Mouse (Mus musculus): ENCODE measurements around the gene Zfyve21. TPM values are rescaled to one million over a fixed set of nuclear protein-coding genes. Genes with fewer than 3 reads are reported as not detected.

Zfyve21 gene
- polyA plus RNA-seq, 1 experiment from 2014 or later = 79.7 TPM

DNA sequence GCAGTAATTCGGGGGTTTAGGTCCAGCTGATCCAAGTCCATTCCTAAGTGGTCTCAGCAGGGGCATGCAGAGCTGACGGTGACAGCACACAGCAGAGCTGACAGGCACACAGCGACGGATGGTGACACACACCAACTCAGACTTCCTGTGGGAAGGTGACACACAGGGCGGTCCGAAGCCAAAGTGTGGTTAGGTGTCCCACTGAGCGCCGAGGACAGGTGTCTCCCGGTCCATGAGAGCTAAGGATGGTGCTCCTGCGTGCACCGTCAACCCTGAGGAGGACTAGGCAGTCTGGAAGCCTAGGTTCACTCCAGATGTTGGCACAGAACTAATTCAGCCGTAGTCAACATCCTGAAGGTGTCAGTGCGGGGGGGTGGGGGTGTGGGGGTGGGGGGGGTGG, 1.9 kb upstream of the Zfyve21 start:
- H3K9me3 ChIP-seq (ENCODE audit: control insufficient read depth, low read length) = no peaks in the 10 kb centered on the region
- H3K4me2 ChIP-seq (ENCODE audit: low read depth, severe bottlenecking) = no peak overlapping the region
- H3K27ac ChIP-seq (replicated peaks; ENCODE audit: low read depth, low read length) = no peak overlapping the region
- ATAC-seq (ENCODE audit: insufficient number of reproducible peaks, low FRiP score, low TSS enrichment, low read depth) = no peak
- no peak for DNase-seq (ENCODE audit: low spot score)
- no peak overlapping the region for H3K9ac ChIP-seq (ENCODE audit: low read length)
- H3K4me3 ChIP-seq (ENCODE audit: low read depth, low read length) = no peak overlapping the region
- H3K27me3 ChIP-seq (ENCODE audit: control insufficient read depth, insufficient read depth, low read length) = no peaks in the 10 kb centered on the region
- 89% methylated on average over 12 of the region's 13 CpGs for WGBS
- H3K4me1 ChIP-seq (ENCODE audit: control insufficient read depth, insufficient read depth, low read length) = peaks cover 30% of the 10 kb centered on the region
- H3K36me3 ChIP-seq (ENCODE audit: control insufficient read depth, insufficient read depth, low read length) = peaks cover 5% of the 10 kb centered on the region; the same call in 1 of the 2 replicates

DNA sequence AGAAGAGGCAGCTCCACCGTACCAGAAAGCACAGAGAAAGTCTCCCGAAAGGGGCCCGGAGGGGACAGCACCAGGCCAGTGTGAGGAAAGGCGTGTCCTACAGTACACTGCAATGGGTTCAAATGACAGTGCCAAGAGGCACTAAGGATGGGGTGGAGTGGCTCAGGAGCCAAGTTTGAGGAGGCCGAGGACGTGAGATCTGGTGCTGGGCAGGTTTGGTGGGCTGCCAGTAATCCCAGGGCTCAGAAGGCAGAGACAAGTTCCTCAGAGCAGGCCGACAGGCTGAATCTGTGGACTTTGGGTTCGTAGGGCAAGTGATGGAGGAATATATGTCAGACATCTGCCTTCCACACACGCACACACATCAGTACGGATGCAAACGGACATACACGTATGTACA, 1.4 kb upstream of the Zfyve21 start:
- H3K9me3 ChIP-seq (ENCODE audit: control insufficient read depth, low read length) = no peaks in the 10 kb centered on the region
- H3K4me3 ChIP-seq (ENCODE audit: low read depth, low read length) = peak overlapping the region; percentile 8; the same call in 1 of the 2 replicates
- ATAC-seq (ENCODE audit: insufficient number of reproducible peaks, low FRiP score, low TSS enrichment, low read depth) = no peak
- 0 out of 2 replicates have a peak, but pooled peaks cover 2% of the 10 kb centered on the region for H3K36me3 ChIP-seq (ENCODE audit: control insufficient read depth, insufficient read depth, low read length)
- DNase-seq (ENCODE audit: low spot score) = no peak
- WGBS = 72% methylated on average over 12 of the region's 12 CpGs
- H3K27me3 ChIP-seq (ENCODE audit: control insufficient read depth, insufficient read depth, low read length) = no peaks in the 10 kb centered on the region
- peaks cover 30% of the 10 kb centered on the region for H3K4me1 ChIP-seq (ENCODE audit: control insufficient read depth, insufficient read depth, low read length)
- peak overlapping the region; percentile 54 for H3K4me2 ChIP-seq (ENCODE audit: low read depth, severe bottlenecking)
- peak overlapping the region; percentile 53 for H3K9ac ChIP-seq (ENCODE audit: low read length)
- no peak overlapping the region for H3K27ac ChIP-seq (replicated peaks; ENCODE audit: low read depth, low read length)

DNA sequence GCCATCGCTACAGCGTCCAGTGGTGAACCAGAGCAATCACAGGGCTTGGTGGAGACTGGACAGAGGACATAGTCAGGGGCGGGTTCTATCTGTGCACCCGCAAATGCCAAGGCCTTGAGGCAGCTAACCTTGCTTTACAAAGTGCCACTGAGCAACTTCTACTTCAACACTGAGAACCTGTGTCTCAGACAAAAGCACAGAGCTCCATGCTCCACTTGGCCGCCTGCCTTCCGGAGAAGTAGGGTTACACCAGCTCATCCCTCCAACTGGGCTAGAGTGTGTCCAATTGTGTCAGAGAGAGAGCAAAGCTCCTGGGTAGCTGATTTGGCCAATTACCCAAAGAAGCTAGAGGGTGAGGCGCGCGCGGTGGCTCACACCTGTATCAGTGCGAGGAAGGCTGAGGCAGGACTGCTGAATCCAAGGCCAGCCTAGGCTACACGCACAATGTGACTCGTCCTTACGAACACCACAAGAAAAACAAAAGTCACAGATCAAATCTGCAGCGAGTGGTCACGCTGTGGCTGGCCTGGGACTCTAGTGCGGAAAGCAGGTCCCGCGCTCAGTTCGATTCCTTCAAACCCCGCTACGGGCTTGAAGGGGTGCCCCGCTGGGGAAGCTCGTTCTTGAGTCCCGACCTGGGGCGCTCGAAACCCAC, 732 bp upstream of the Zfyve21 start:
- peak; percentile 4; the same call in 1 of the 2 replicates for ATAC-seq (ENCODE audit: insufficient number of reproducible peaks, low FRiP score, low TSS enrichment, low read depth)
- Histone ChIP-seq H3K4me1 (ENCODE audit: control insufficient read depth, insufficient read depth, low read length) (peaks cover 30% of the 10 kb centered on the region), H3K9me3 (ENCODE audit: control insufficient read depth, low read length) (no peaks in the 10 kb centered on the region), H3K4me3 (ENCODE audit: low read depth, low read length) (peak overlapping the region; percentile 60), H3K27ac (replicated peaks; ENCODE audit: low read depth, low read length) (no peak overlapping the region), H3K9ac (ENCODE audit: low read length) (peak overlapping the region; percentile 53), H3K27me3 (ENCODE audit: control insufficient read depth, insufficient read depth, low read length) (no peaks in the 10 kb centered on the region), H3K4me2 (ENCODE audit: low read depth, severe bottlenecking) (peak overlapping the region; percentile 54), H3K36me3 (ENCODE audit: control insufficient read depth, insufficient read depth, low read length) (no peaks in the 10 kb centered on the region)
- WGBS = 4% methylated on average over 24 of the region's 27 CpGs
- DNase-seq (ENCODE audit: low spot score) = no peak

DNA sequence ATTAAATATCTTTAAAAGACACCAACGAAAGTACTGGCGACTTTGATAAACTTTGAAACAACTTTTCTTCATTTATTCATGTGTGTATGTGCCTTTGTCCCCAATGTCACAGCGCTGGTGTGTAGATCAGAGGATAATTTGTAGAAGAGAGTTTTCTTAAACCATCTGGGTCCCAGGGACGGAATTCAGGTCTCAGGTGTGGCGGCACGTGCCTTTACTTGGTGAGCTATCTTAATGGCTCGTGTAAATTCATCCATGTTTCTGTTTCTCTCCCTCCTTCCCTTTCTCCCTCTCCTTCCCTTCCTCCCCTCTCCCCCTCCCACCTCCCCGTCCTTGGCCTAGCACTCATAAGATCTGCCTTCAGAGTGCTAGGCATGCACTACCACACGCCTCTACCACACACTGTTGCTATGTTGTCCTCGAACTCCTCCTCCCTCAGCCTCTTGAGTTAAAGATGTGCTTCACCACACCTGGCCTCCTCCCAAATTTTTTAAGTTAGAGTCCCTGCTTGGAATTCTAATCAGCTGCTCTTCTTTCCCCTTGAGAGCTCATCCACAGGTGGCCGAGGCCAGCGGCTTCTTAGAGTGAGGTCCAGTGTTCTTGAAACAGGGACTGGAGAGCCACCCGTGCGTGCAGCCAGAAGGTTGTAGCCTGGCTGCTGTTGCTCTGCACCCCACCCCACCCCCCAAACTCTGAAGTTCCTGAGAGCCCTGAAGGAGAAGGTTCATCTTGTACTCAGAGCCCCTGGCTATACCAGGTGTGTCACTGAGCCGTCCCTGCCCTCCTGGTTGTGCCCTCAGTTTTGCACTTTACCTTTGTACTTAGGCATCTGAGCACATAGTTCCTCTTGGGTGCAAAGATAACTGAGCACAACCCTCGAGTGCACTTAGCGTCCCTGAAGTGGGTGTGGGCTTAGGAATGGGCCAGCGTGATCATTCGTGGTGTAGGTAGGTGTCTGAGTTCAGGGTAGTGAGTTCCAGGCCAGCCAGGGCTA, 1.1 kb downstream of the Zfyve21 start:
- no peaks in the 10 kb centered on the region for H3K36me3 ChIP-seq (ENCODE audit: control insufficient read depth, insufficient read depth, low read length)
- no peaks in the 10 kb centered on the region for H3K27me3 ChIP-seq (ENCODE audit: control insufficient read depth, insufficient read depth, low read length)
- H3K4me1 ChIP-seq (ENCODE audit: control insufficient read depth, insufficient read depth, low read length) = peaks cover 23% of the 10 kb centered on the region
- peak overlapping the region; percentile 77 for H3K4me2 ChIP-seq (ENCODE audit: low read depth, severe bottlenecking)
- ATAC-seq (ENCODE audit: insufficient number of reproducible peaks, low FRiP score, low TSS enrichment, low read depth) (no peak), DNase-seq (ENCODE audit: low spot score) (no peak)
- H3K9ac ChIP-seq (ENCODE audit: low read length) = peak overlapping the region; percentile 69
- WGBS = 34% methylated on average over 19 of the region's 19 CpGs
- H3K9me3 ChIP-seq (ENCODE audit: control insufficient read depth, low read length) = no peaks in the 10 kb centered on the region
- H3K27ac ChIP-seq (replicated peaks; ENCODE audit: low read depth, low read length) = no peak overlapping the region; the same call in 1 of the 2 replicates
- peak overlapping the region; percentile 85 for H3K4me3 ChIP-seq (ENCODE audit: low read depth, low read length)

DNA sequence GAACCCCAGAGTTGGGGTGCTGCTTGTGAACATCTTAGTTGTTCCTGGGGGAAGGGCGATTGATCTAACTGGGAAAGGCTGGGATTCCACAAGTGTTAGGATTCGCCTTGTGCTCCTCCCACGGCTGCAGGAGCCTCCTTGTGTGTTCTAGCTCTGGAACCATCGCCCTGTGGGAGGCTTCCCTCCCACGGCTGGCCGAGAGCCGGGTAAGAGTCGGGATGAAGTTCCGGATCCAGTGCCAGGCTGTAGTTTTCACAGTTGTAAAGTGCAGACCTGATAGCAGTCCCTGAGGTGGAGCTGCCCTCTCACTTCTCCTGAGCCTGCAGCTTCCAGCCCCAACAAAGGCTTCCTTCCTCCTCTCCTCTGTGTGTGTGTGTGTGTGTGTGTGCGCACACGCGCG, 2.6 kb downstream of the Zfyve21 start:
- no peak overlapping the region for H3K4me2 ChIP-seq (ENCODE audit: low read depth, severe bottlenecking)
- H3K4me1 ChIP-seq (ENCODE audit: control insufficient read depth, insufficient read depth, low read length) = peaks cover 21% of the 10 kb centered on the region
- ATAC-seq (ENCODE audit: insufficient number of reproducible peaks, low FRiP score, low TSS enrichment, low read depth) = no peak
- H3K27ac ChIP-seq (replicated peaks; ENCODE audit: low read depth, low read length) = no peak overlapping the region
- H3K9me3 ChIP-seq (ENCODE audit: control insufficient read depth, low read length) = no peaks in the 10 kb centered on the region
- no peaks in the 10 kb centered on the region for H3K27me3 ChIP-seq (ENCODE audit: control insufficient read depth, insufficient read depth, low read length)
- no peak for DNase-seq (ENCODE audit: low spot score)
- 69% methylated on average over 13 of the region's 13 CpGs for WGBS
- H3K4me3 ChIP-seq (ENCODE audit: low read depth, low read length) = no peak overlapping the region
- H3K36me3 ChIP-seq (ENCODE audit: control insufficient read depth, insufficient read depth, low read length) = no peaks in the 10 kb centered on the region; the same call in 1 of the 2 replicates
- no peak overlapping the region for H3K9ac ChIP-seq (ENCODE audit: low read length)

DNA sequence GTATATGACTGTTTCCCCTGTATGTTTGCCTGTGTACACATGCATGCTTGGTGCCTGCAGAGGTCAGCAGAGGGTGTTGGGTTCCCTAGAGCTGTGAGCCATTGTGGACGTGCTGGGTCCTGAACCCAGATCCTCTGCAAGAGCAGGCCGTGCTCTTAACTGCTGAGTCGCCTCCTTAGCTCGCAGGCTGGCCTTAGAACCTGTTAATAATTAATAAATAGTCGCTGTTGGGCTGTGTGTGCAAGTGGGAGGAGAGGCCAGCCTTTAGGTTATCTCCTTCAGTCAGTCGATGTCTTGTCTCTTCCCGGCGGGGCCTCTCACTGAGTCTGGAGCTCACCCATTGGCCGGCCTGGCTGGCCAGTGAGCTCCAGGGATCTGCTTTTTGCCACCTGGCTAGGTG, 3.0 kb downstream of the Zfyve21 start:
- no peak for DNase-seq (ENCODE audit: low spot score)
- no peak overlapping the region for H3K27ac ChIP-seq (replicated peaks; ENCODE audit: low read depth, low read length)
- H3K36me3 ChIP-seq (ENCODE audit: control insufficient read depth, insufficient read depth, low read length) = no peaks in the 10 kb centered on the region; the same call in 1 of the 2 replicates
- H3K4me2 ChIP-seq (ENCODE audit: low read depth, severe bottlenecking) = no peak overlapping the region
- WGBS = 76% methylated on average over 9 of the region's 9 CpGs
- no peak overlapping the region for H3K4me3 ChIP-seq (ENCODE audit: low read depth, low read length)
- H3K4me1 ChIP-seq (ENCODE audit: control insufficient read depth, insufficient read depth, low read length) = peaks cover 21% of the 10 kb centered on the region
- H3K9ac ChIP-seq (ENCODE audit: low read length) = no peak overlapping the region
- no peaks in the 10 kb centered on the region for H3K27me3 ChIP-seq (ENCODE audit: control insufficient read depth, insufficient read depth, low read length)
- no peaks in the 10 kb centered on the region for H3K9me3 ChIP-seq (ENCODE audit: control insufficient read depth, low read length)
- no peak for ATAC-seq (ENCODE audit: insufficient number of reproducible peaks, low FRiP score, low TSS enrichment, low read depth)

DNA sequence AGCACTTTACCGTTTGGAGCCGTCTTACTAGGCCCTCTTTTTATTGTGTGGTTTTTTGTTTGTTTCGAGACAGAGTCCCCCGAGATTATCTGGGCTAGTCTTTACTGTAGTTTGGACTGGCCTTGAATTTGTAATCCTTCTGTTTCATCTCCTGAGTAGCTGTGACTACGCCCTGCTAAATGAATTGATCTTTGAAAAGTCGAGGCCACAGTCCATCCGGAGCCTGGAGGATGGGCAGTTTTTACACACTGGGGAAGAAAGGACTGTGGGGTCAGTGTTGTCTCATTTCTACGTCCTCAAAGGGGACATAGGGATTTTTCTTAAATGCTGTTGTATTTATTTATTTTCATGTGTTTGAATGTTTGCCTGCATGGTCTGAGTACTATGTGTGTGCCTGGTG, 4.0 kb downstream of the Zfyve21 start:
- 92% methylated on average over 8 of the region's 8 CpGs for WGBS

DNA sequence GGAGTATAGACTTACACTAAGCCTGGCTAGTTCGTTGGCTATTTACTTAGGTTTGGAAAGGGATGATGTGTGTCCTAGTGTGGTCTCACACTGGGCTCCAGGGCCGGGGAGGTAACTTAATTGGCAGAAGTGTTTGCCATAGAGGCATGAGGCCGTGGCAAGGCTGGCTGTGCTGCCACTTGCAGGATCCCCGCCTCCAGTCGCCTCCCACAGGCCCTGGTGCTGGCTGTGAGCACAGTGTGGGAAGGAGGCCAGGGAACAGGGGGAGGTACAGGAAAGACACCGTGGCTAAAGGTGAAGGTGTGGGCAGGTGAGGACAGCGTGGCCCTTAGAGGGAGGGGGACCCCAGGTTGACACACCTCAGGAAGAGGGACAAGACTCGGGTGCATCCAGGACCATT, 6.0 kb downstream of the Zfyve21 start:
- peaks cover 11% of the 10 kb centered on the region for H3K36me3 ChIP-seq (ENCODE audit: control insufficient read depth, insufficient read depth, low read length)
- DNase-seq (ENCODE audit: low spot score) (no peak), ATAC-seq (ENCODE audit: insufficient number of reproducible peaks, low FRiP score, low TSS enrichment, low read depth) (no peak)
- no peak overlapping the region for H3K9ac ChIP-seq (ENCODE audit: low read length)
- no peak overlapping the region for H3K4me3 ChIP-seq (ENCODE audit: low read depth, low read length)
- H3K4me1 ChIP-seq (ENCODE audit: control insufficient read depth, insufficient read depth, low read length) = peaks cover 10% of the 10 kb centered on the region; the same call in 1 of the 2 replicates
- WGBS = 81% methylated on average over 8 of the region's 8 CpGs
- no peaks in the 10 kb centered on the region for H3K9me3 ChIP-seq (ENCODE audit: control insufficient read depth, low read length)
- no peak overlapping the region for H3K4me2 ChIP-seq (ENCODE audit: low read depth, severe bottlenecking)
- H3K27me3 ChIP-seq (ENCODE audit: control insufficient read depth, insufficient read depth, low read length) = no peaks in the 10 kb centered on the region
- no peak overlapping the region for H3K27ac ChIP-seq (replicated peaks; ENCODE audit: low read depth, low read length)

More for the DNA sequence above, 4.0 kb downstream of the Zfyve21 start:
- Histone ChIP-seq H3K9ac (ENCODE audit: low read length) (no peak overlapping the region), H3K27ac (replicated peaks; ENCODE audit: low read depth, low read length) (no peak overlapping the region), H3K4me2 (ENCODE audit: low read depth, severe bottlenecking) (no peak overlapping the region), H3K9me3 (ENCODE audit: control insufficient read depth, low read length) (no peaks in the 10 kb centered on the region), H3K4me1 (ENCODE audit: control insufficient read depth, insufficient read depth, low read length) (peaks cover 15% of the 10 kb centered on the region), H3K27me3 (ENCODE audit: control insufficient read depth, insufficient read depth, low read length) (no peaks in the 10 kb centered on the region), H3K4me3 (ENCODE audit: low read depth, low read length) (no peak overlapping the region), H3K36me3 (ENCODE audit: control insufficient read depth, insufficient read depth, low read length) (no peaks in the 10 kb centered on the region; the same call in 1 of the 2 replicates)
- no peak for ATAC-seq (ENCODE audit: insufficient number of reproducible peaks, low FRiP score, low TSS enrichment, low read depth)
- no peak for DNase-seq (ENCODE audit: low spot score)
